Mouse (Mus musculus) forebrain, embryonic 13.5 days (tissue): Measurements from ENCODE around the gene Ppp1r9b. TPM values are rescaled to one million over a fixed set of nuclear protein-coding genes. Genes with fewer than 3 reads are reported as not detected.

Experiments
- ATAC-seq: fragments of 200-750 bp; cut with Nextera tagmentation; 2 replicates; pipeline ENCODE4 v1.8.0; 2017
- H3K27ac ChIP-seq: fragments of 300-500 bp; sonication (generic); 2 replicates; pipeline ENCODE4 v1.5.1; 2015; ENCODE audit warnings: inconsistent platforms, mild to moderate bottlenecking, moderate library complexity
- H3K27me3 ChIP-seq: fragments of 300-500 bp; sonication (generic); 2 replicates; pipeline ENCODE4 v1.6.1; 2015; ENCODE audit warnings: mild to moderate bottlenecking, inconsistent platforms
- H3K36me3 ChIP-seq: fragments of 300-500 bp; sonication (generic); 2 replicates; pipeline ENCODE4 v1.6.1; 2015; ENCODE audit warnings: mild to moderate bottlenecking, inconsistent platforms; ENCODE audit not compliant: poor library complexity, severe bottlenecking
- H3K4me1 ChIP-seq: fragments of 300-500 bp; sonication (generic); 2 replicates; pipeline ENCODE4 v1.6.1; 2015; ENCODE audit warnings: inconsistent platforms
- H3K4me2 ChIP-seq: fragments of 300-500 bp; sonication (generic); 2 replicates; pipeline ENCODE4 v1.6.1; 2015; ENCODE audit warnings: inconsistent platforms, mild to moderate bottlenecking, moderate library complexity
- H3K4me3 ChIP-seq: fragments of 300-500 bp; sonication (generic); 2 replicates; pipeline ENCODE4 v1.5.1; 2015; ENCODE audit warnings: mild to moderate bottlenecking, inconsistent platforms
- H3K9ac ChIP-seq: fragments of 300-500 bp; sonication (generic); 2 replicates; pipeline ENCODE4 v1.6.1; 2015; ENCODE audit warnings: mild to moderate bottlenecking, inconsistent platforms
- H3K9me3 ChIP-seq: fragments of 300-500 bp; sonication (generic); replicated peaks from 2 replicates; pipeline ENCODE4 v1.6.1; 2016; ENCODE audit warnings: inconsistent platforms
- WGBS: fragments of 180-500 bp; shearing (Covaris S2); methylation state at CpG from one replicate; pipeline ENCODE4 v1.1.7; 2015; 5-methylcytosine and 5-hydroxymethylcytosine counted together
- polyA plus RNA-seq: library from polyadenylated mRNA; unstranded; fragments of >200 nt; fragmentation: Nextera tagmentation; extraction: Ambion mirVana; gene quantifications from 2 replicates; pipeline ENCODE4 v1.2.1, GENCODE M21; 2015

The Ppp1r9b gene
- polyA plus RNA-seq, 1 experiment from 2014 or later = 16.3 TPM

DNA sequence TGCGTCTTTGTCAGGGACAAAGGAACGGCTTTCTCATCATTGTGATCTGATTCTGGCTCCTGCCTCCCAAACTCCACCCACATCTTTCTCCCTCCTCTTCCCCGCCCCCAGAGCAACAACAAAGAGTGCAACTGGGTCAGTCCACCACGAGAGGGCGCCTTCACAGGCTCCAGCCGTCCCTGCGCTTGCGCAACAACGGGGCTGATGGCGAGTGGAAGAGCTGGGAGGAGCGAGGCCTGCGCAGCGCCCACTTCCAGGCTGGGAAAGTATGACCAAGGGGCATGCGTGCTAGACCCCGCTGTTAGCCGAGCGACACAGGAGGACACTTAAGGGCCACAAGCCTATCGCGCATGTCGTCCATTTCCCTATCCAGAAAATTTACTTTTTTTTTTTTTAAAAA is 11.9 kb upstream of the Ppp1r9b start:
- Histone ChIP-seq H3K36me3 (no peaks in the 10 kb centered on the region), H3K27ac (peak overlapping the region; percentile 93), H3K27me3 (no peaks in the 10 kb centered on the region), H3K9ac (peak overlapping the region; percentile 63), H3K9me3 (no peaks in the 10 kb centered on the region), H3K4me2 (peak overlapping the region; percentile 53), H3K4me3 (peak overlapping the region; percentile 27), H3K4me1 (peaks cover 21% of the 10 kb centered on the region)
- under 1% methylated on average over 20 of the region's 20 CpGs for WGBS
- ATAC-seq = peak; percentile 95

GRCm38 (mm10) chr11:94979462-94980179 is 11.2 kb upstream of the Ppp1r9b start:
- Histone ChIP-seq H3K36me3 (no peaks in the 10 kb centered on the region), H3K4me3 (peak overlapping the region; percentile 27), H3K4me2 (peak overlapping the region; percentile 53), H3K27ac (peak overlapping the region; percentile 93; the same call in 1 of the 2 replicates), H3K9ac (peak overlapping the region; percentile 48), H3K27me3 (no peaks in the 10 kb centered on the region), H3K9me3 (no peaks in the 10 kb centered on the region), H3K4me1 (peaks cover 21% of the 10 kb centered on the region)
- WGBS = 71% methylated on average over 11 of the region's 11 CpGs
- peak; percentile 7 for ATAC-seq

- Histone ChIP-seq H3K4me3 (no peak overlapping the region), H3K9me3 (no peaks in the 10 kb centered on the region), H3K4me2 (no peak overlapping the region), H3K4me1 (peaks cover 27% of the 10 kb centered on the region), H3K9ac (no peak overlapping the region), H3K36me3 (no peaks in the 10 kb centered on the region), H3K27me3 (no peaks in the 10 kb centered on the region), H3K27ac (no peak overlapping the region)
- WGBS = 59% methylated on average over 1 of the region's 1 CpGs
- no peak for ATAC-seq
Observed at GRCm38 (mm10) chr11:94985140-94985539, 5.7 kb upstream of the Ppp1r9b start.

GRCm38 (mm10) chr11:94985822-94986221 is 5.0 kb upstream of the Ppp1r9b start:
- no peak for ATAC-seq
- H3K4me3 ChIP-seq = no peak overlapping the region
- H3K36me3 ChIP-seq = no peaks in the 10 kb centered on the region
- H3K27me3 ChIP-seq = no peaks in the 10 kb centered on the region
- H3K27ac ChIP-seq = no peak overlapping the region
- WGBS = 83% methylated on average over 5 of the region's 5 CpGs
- H3K9me3 ChIP-seq = no peaks in the 10 kb centered on the region
- no peak overlapping the region for H3K4me2 ChIP-seq
- no peak overlapping the region for H3K9ac ChIP-seq
- H3K4me1 ChIP-seq = peaks cover 32% of the 10 kb centered on the region

DNA sequence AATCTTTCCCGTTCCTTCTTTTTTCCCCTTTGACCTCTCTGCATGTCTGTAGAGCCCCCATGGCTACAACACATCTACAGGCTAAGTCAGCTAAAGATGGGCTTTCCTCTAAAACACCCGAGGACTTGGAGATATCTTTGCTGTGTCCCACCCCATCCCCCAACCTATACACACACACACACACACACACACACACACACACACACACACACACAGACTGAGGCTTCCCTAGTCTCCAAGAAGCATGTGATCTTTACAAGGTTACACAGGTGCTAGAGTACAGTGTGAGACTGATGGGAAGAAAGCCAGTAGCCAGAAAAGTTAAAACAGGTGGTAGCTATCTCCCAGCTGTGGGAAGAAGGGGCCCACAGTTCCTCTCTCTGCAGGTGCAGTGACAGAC is 4.4 kb upstream of the Ppp1r9b start:
- Histone ChIP-seq H3K9ac (no peak overlapping the region), H3K4me2 (no peak overlapping the region), H3K27ac (no peak overlapping the region), H3K4me3 (no peak overlapping the region), H3K4me1 (peaks cover 32% of the 10 kb centered on the region), H3K36me3 (no peaks in the 10 kb centered on the region), H3K27me3 (no peaks in the 10 kb centered on the region), H3K9me3 (no peaks in the 10 kb centered on the region)
- WGBS = 75% methylated on average over 2 of the region's 2 CpGs
- no peak for ATAC-seq

DNA sequence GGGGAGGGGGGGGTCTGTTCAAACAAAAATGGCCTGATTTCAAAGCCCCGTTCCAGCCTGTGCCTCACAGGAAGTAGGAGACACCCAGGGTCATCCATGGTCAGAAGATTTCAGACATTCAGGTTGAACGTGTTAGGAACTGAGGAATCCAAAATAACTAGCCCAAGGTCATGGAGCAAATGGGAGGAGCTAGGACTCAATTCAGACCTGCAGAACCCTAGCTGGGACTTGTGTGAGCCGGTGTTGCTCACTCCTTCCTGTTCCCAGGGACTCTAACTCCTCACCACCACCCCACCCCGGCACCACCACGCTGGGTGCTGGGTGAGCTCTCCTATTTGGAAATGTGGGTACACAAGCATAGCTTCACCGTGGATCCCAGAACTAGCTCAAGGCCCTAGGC is 3.5 kb upstream of the Ppp1r9b start:
- Histone ChIP-seq H3K4me2 (no peak overlapping the region), H3K9me3 (no peaks in the 10 kb centered on the region), H3K36me3 (no peaks in the 10 kb centered on the region), H3K4me1 (peaks cover 38% of the 10 kb centered on the region), H3K27me3 (no peaks in the 10 kb centered on the region), H3K27ac (no peak overlapping the region), H3K4me3 (no peak overlapping the region), H3K9ac (no peak overlapping the region)
- 57% methylated on average over 6 of the region's 6 CpGs for WGBS
- no peak for ATAC-seq

GRCm38 (mm10) chr11:94987851-94988250 is 3.0 kb upstream of the Ppp1r9b start:
- Histone ChIP-seq H3K4me2 (no peak overlapping the region), H3K9me3 (no peaks in the 10 kb centered on the region), H3K36me3 (no peaks in the 10 kb centered on the region), H3K4me3 (no peak overlapping the region), H3K4me1 (peaks cover 43% of the 10 kb centered on the region), H3K27ac (no peak overlapping the region), H3K9ac (no peak overlapping the region), H3K27me3 (no peaks in the 10 kb centered on the region)
- 81% methylated on average over 8 of the region's 8 CpGs for WGBS
- ATAC-seq = no peak

DNA sequence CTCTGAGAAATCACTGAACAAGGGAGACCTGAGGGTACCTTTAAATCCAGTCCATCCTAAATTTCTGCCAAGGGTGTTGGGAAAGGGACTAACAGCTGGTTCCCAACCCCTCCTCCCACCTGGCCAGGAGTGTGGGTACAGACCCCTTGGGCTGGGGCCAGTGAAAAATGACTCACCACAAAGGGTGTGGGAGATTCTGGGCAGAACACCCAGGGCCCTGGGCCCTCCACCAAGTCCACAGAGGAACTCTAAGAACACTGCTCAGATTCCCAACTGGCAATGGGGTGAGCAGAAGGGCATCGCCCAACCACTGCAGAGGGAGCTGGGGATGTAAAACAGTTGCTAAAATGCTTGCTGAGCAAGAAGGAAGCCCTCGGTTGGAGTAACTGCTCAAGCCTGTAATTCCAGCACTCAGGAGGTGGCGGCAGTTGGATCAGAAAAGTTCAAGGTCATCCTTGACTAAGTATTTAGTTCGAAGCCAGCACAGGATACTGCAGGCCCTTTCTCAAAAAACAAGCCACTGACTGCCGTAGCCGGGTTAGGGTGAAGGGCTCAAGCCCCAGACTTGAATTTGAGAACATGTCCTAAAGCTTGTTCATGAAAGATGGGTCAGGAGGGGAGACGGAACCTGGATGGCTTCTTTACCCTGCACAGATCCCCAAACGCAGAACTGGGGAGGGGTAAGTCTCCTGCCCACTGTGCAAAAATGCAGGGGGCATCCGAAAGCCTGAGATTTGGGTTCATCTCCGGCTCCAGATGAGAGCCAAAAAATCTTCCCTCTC is 1.9 kb upstream of the Ppp1r9b start:
- H3K4me1 ChIP-seq = peaks cover 54% of the 10 kb centered on the region
- ATAC-seq = no peak

DNA sequence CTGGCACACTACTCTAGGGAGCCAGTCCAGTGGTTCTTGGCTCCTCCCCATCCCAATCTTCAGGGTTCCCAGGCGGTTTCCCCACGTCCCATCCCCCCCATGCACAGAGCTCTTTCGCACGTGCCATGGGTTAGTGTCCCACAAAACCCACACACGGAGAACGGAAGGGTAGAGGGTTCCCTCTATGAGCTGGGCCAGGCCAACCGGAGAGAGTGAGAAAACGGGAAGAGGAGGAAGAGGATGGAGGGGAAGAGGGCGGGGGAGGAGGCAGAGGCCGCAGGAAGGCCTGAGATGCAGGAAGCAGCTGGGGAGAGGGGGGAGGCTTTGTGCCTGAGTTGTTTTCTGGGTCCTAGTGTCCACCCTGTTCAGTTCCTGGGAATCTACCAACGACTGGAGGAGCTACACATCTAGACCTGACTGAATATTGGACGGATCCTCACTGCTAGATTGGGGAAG is 1.2 kb upstream of the Ppp1r9b start:
- H3K36me3 ChIP-seq = no peaks in the 10 kb centered on the region
- peak; percentile 72 for ATAC-seq
- H3K27ac ChIP-seq = peak overlapping the region; percentile 92
- no peaks in the 10 kb centered on the region for H3K9me3 ChIP-seq
- peaks cover 60% of the 10 kb centered on the region for H3K4me1 ChIP-seq
- H3K4me2 ChIP-seq = peak overlapping the region; percentile 100
- H3K9ac ChIP-seq = peak overlapping the region; percentile 95
- peak overlapping the region; percentile 91 for H3K4me3 ChIP-seq
- WGBS = under 1% methylated on average over 12 of the region's 12 CpGs
- no peaks in the 10 kb centered on the region for H3K27me3 ChIP-seq

More for the DNA sequence above, 1.9 kb upstream of the Ppp1r9b start:
- 19% methylated on average over 10 of the region's 10 CpGs for WGBS
- Histone ChIP-seq H3K4me2 (peak overlapping the region; percentile 100), H3K4me3 (peak overlapping the region; percentile 91), H3K36me3 (no peaks in the 10 kb centered on the region), H3K9ac (peak overlapping the region; percentile 95), H3K27me3 (no peaks in the 10 kb centered on the region), H3K27ac (peak overlapping the region; percentile 92), H3K9me3 (no peaks in the 10 kb centered on the region)

GRCm38 (mm10) chr11:94990102-94990748 is 610 bp upstream of the Ppp1r9b start:
- Histone ChIP-seq H3K36me3 (0 out of 2 replicates have a peak, but pooled peaks cover 5% of the 10 kb centered on the region), H3K9ac (peak overlapping the region; percentile 95), H3K27me3 (no peaks in the 10 kb centered on the region), H3K4me2 (peak overlapping the region; percentile 100), H3K4me1 (peaks cover 67% of the 10 kb centered on the region), H3K27ac (peak overlapping the region; percentile 92), H3K4me3 (peak overlapping the region; percentile 91), H3K9me3 (no peaks in the 10 kb centered on the region)
- no peak for ATAC-seq
- 44% methylated on average over 6 of the region's 6 CpGs for WGBS

GRCm38 (mm10) chr11:94991641-94992479 is 1.0 kb downstream of the Ppp1r9b start:
- H3K27ac ChIP-seq = peak overlapping the region; percentile 92
- peaks cover 83% of the 10 kb centered on the region for H3K4me1 ChIP-seq
- no peaks in the 10 kb centered on the region for H3K9me3 ChIP-seq
- H3K4me2 ChIP-seq = peak overlapping the region; percentile 100
- H3K9ac ChIP-seq = peak overlapping the region; percentile 95
- no peaks in the 10 kb centered on the region for H3K27me3 ChIP-seq
- WGBS = under 1% methylated on average over 90 of the region's 99 CpGs
- H3K36me3 ChIP-seq = peaks cover 15% of the 10 kb centered on the region
- ATAC-seq = 0 out of 2 replicates have a peak, but pooled peaks have one; percentile 6
- peak overlapping the region; percentile 91 for H3K4me3 ChIP-seq
